Mouse (Mus musculus) neural tube, embryonic 15.5 days (tissue): ENCODE data around the gene Ces5a. TPM values are rescaled to one million over a fixed set of nuclear protein-coding genes. Genes with fewer than 3 reads are reported as not detected.

ENCODE experiments used
- ATAC-seq: fragments of 200-750 bp; cut with Nextera tagmentation; 2 replicates; pipeline ENCODE4 v1.8.0; 2017; ENCODE audit warnings: mild to moderate bottlenecking, moderate TSS enrichment, moderate library complexity; ENCODE audit not compliant: low FRiP score
- H3K27ac ChIP-seq: fragments of 300-500 bp; sonication (generic); replicated peaks from 2 replicates; pipeline ENCODE4 v1.5.1; 2015; ENCODE audit warnings: mild to moderate bottlenecking, inconsistent platforms
- H3K27me3 ChIP-seq: fragments of 300-500 bp; sonication (generic); replicated peaks from 2 replicates; pipeline ENCODE4 v1.6.1; 2015; ENCODE audit warnings: inconsistent platforms
- H3K36me3 ChIP-seq: fragments of 300-500 bp; sonication (generic); 2 replicates; pipeline ENCODE4 v1.6.1; 2015; ENCODE audit warnings: inconsistent platforms
- H3K4me1 ChIP-seq: fragments of 300-500 bp; sonication (generic); 2 replicates; pipeline ENCODE4 v1.6.1; 2015; ENCODE audit warnings: inconsistent platforms
- H3K4me2 ChIP-seq: fragments of 300-500 bp; sonication (generic); 2 replicates; pipeline ENCODE4 v1.6.1; 2015; ENCODE audit warnings: inconsistent platforms, mild to moderate bottlenecking, moderate library complexity
- H3K4me3 ChIP-seq: fragments of 300-500 bp; sonication (generic); replicated peaks from 2 replicates; pipeline ENCODE4 v1.5.1; 2015; ENCODE audit warnings: mild to moderate bottlenecking, inconsistent platforms
- H3K9ac ChIP-seq: fragments of 300-500 bp; sonication (generic); replicated peaks from 2 replicates; pipeline ENCODE4 v1.6.1; 2015; ENCODE audit warnings: mild to moderate bottlenecking, inconsistent platforms
- H3K9me3 ChIP-seq: fragments of 300-500 bp; sonication (generic); replicated peaks from 2 replicates; pipeline ENCODE4 v1.6.1; 2016; ENCODE audit warnings: inconsistent platforms
- WGBS: fragments of 180-500 bp; shearing (Covaris S2); methylation state at CpG from one replicate; pipeline ENCODE4 v1.1.7; 2015; ENCODE audit warnings: mixed read lengths; 5-methylcytosine and 5-hydroxymethylcytosine counted together
- polyA plus RNA-seq: library from polyadenylated mRNA; unstranded; fragments of >200 nt; fragmentation: Nextera tagmentation; extraction: Ambion mirVana; gene quantifications from 2 replicates; pipeline ENCODE4 v1.2.1, GENCODE M21; 2015

Gene Ces5a
- polyA plus RNA-seq, result 0.15 and 0.54 TPM in 2 replicates

DNA sequence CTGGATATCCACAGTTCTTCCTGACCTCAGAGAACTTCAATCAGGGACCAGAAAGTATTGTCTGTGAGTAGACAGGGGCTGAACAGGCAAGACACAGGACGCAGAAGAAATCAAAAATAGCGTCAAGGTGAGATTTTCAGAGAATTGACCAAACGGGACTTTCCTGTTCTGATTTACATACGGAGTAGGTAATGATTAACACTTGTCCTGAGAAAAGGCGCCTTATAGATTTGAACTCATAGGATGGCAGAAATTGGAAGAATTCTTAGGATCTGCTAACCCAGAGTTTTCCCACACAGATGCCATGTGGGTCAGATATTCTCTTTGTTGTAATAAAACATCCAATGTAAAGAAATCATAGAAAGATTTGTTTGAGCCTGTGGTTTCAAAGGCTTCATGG is at the start of gene Ces5a:
Gene Ces5a, minus strand, starts transcription at position 101 of the 400 bp plus-strand sequence.
- 94% methylated on average over 5 of the region's 5 CpGs for WGBS
- no peak within 1 kb of the TSS for H3K27ac ChIP-seq
- no peak within 1 kb of the TSS for H3K4me2 ChIP-seq
- H3K9ac ChIP-seq, result no peak within 1 kb of the TSS
- H3K36me3 ChIP-seq, result no peaks in the 10 kb centered on the region
- H3K9me3 ChIP-seq, result no peaks in the 10 kb centered on the region
- no peaks in the 10 kb centered on the region for H3K27me3 ChIP-seq
- no peak within 1 kb of the TSS for H3K4me3 ChIP-seq
- H3K4me1 ChIP-seq, result no peaks in the 10 kb centered on the region
- no peak for ATAC-seq

DNA sequence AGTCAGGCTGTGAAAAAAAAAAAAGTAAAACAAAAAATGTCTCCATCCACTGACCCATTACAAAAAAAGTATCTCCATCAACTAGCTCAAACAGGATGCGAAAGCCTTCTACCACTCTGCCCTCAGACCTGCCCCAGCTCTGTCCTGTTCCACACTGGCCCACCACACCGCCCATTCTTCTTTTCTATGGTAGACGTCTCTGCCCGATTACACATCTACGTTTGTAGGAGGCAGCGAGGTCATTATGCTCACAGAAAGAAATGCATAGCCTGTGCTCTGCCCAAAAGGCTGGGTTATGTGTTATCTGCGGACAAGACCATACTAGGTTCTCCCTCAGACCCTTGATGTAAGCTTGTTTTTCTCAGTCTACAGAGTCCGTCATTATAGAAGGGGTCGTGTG is 37.2 kb upstream of the Ces5a start:
- Histone ChIP-seq H3K27me3 (no peaks in the 10 kb centered on the region), H3K4me1 (peaks cover 37% of the 10 kb centered on the region), H3K4me3 (no peak overlapping the region), H3K9ac (no peak overlapping the region), H3K27ac (peak overlapping the region; percentile 79), H3K36me3 (no peaks in the 10 kb centered on the region), H3K9me3 (no peaks in the 10 kb centered on the region), H3K4me2 (no peak overlapping the region)
- WGBS, result 76% methylated on average over 9 of the region's 9 CpGs
- ATAC-seq, result no peak

DNA sequence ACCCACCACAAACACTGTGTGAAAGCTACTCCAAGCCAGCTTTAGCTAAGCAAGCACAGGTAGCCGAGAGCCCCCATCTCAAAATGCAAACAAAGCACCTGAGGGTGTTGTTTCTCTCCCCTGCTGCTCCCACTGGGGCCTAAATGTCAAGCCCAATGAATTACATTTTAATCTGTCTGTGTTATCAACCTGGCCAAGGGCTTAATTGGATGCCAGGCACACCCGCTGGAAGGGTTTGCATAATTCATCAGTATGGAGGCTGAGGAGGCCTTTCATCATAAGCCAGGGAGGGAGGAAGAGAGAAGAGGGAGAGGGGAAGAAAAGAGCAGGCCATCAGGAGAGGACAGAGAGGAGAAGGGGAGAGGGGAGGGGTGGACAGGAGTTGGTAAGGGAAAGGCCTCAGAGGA is 36.5 kb upstream of the Ces5a start:
- ATAC-seq, result peak; percentile 36
- 10% methylated on average over 2 of the region's 2 CpGs for WGBS
- Histone ChIP-seq H3K27me3 (no peaks in the 10 kb centered on the region), H3K9me3 (no peaks in the 10 kb centered on the region), H3K4me2 (no peak overlapping the region), H3K4me3 (no peak overlapping the region), H3K36me3 (no peaks in the 10 kb centered on the region), H3K4me1 (peaks cover 43% of the 10 kb centered on the region), H3K27ac (peak overlapping the region; percentile 79), H3K9ac (no peak overlapping the region)

DNA sequence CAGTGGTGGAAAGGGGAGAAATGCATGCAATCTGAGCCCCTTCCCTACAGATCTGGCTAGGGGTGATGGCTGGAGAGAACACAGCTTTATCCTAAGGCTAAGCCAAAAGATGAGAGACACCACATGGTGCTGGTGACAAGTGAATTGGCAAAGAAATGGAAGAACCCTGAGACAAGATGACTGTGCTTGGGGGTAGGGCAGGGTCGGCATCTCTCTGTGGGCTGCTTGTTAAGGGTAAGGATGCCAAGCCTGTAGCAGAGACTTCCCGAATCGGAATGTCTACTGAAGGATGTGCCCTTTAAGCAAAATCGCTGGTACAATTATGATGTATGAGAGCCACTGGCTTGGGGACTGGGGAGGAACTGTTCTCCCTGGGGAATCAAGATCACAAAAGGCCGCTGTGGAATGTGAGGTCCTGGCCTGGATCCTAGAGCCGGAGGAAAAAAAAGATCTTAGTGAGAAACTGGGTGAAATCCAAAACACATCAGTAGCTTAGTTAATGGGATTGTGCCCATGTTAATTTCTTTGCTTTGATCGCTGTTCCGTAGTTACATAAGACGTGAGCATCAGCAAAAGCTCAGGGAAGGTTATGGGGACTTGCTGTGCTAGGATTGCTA is 35.8 kb upstream of the Ces5a start:
- H3K4me1 ChIP-seq, result peaks cover 48% of the 10 kb centered on the region

DNA sequence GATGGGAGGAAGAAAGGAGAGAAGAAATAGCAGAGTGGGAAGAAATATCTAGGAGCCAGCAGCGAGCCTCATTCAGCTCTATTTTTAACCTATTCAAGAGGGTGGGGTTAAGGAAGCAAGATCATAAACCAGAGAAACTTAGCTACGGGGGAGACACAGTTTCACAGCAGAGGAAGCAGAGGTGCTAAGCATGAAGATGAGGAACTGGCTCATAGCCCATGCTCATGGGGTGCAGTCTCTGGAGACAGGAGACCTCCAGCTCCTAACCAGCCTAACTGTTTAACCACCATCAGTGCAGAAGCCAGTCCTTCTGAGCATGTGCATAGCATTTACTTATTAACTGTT is 34.5 kb upstream of the Ces5a start:
- Histone ChIP-seq H3K9ac (no peak overlapping the region), H3K36me3 (no peaks in the 10 kb centered on the region), H3K4me1 (peaks cover 48% of the 10 kb centered on the region), H3K27me3 (no peaks in the 10 kb centered on the region), H3K4me3 (no peak overlapping the region), H3K27ac (peak overlapping the region; percentile 86), H3K9me3 (no peaks in the 10 kb centered on the region), H3K4me2 (peak overlapping the region; percentile 27; the same call in 1 of the 2 replicates)
- 13% methylated on average over 2 of the region's 2 CpGs for WGBS
- peak; percentile 39 for ATAC-seq

More for the DNA sequence above, 35.8 kb upstream of the Ces5a start:
- 21% methylated on average over 9 of the region's 9 CpGs for WGBS
- H3K27ac ChIP-seq, result peak overlapping the region; percentile 79
- no peak overlapping the region for H3K4me2 ChIP-seq
- no peak overlapping the region for H3K4me3 ChIP-seq
- H3K9me3 ChIP-seq, result no peaks in the 10 kb centered on the region
- 0 out of 2 replicates have a peak, but pooled peaks have one; percentile 5 for ATAC-seq
- no peaks in the 10 kb centered on the region for H3K36me3 ChIP-seq
- H3K9ac ChIP-seq, result no peak overlapping the region
- no peaks in the 10 kb centered on the region for H3K27me3 ChIP-seq

DNA sequence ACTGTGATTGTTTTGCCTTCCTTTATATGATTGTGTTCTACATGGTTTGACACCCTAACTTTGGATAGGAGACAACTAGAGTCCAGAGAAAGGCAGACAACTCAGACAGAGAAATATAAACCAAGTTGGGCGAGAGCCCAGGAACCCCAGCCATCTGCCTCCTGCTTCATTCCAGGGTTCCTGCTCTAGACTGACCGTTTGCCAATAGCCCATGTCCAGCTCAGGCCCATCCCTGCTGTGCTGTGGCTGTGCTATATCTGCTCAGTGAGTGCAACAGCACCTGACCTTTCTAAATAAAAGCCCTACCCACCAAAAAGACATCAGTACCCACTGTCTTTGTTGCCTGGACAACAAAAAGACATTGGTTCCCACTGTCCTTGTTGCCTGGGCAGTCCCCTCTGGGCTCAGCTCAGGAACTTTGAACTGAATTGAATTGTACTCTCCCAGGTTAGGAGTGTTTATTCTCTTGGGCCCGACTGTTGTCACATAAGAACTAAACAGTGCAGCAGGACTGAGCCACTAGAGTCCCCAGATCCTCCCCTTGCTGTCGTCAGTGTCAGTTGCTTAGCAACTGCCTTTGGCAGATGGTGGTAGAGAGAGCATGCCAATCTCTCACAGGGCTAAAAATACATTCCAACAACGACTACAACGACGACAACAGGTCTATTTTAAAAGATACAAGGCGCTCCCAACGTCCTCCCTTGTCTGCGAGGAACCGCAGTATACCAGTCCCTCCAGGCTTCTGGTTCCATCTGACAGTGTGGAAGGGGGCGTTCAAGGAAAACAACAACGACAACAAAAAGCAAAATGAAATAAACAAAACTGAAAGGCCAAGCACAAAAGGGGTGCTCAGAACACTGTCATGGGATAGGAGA is 33.9 kb upstream of the Ces5a start:
- peak; percentile 88 for ATAC-seq
- 23% methylated on average over 13 of the region's 13 CpGs for WGBS
- no peak overlapping the region for H3K9ac ChIP-seq
- no peaks in the 10 kb centered on the region for H3K27me3 ChIP-seq
- H3K9me3 ChIP-seq, result no peaks in the 10 kb centered on the region
- no peaks in the 10 kb centered on the region for H3K36me3 ChIP-seq
- H3K4me1 ChIP-seq, result peaks cover 48% of the 10 kb centered on the region
- H3K4me3 ChIP-seq, result no peak overlapping the region
- H3K27ac ChIP-seq, result peak overlapping the region; percentile 86
- H3K4me2 ChIP-seq, result peak overlapping the region; percentile 27; the same call in 1 of the 2 replicates

DNA sequence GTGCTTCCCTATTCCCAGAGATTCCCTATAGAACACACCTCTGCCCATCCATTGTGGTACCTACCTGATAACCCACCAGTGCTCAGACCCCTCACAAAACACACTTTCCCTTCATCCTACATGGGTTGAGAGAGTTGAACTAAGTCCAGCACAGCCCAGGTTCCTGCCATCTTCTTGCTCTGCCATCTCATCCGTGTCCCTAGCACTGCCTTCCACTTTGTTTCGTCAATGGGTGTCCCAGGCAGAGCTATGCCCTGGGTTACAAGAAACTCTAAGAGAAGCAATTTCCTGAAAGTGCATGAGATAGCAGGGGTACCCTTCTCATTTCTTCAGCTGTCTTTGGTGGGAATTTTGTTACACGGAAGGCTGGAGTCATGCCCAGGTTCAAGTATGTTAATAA is 33.0 kb upstream of the Ces5a start:
- no peaks in the 10 kb centered on the region for H3K27me3 ChIP-seq
- H3K27ac ChIP-seq, result peak overlapping the region; percentile 86
- peaks cover 48% of the 10 kb centered on the region for H3K4me1 ChIP-seq
- H3K36me3 ChIP-seq, result no peaks in the 10 kb centered on the region
- H3K9ac ChIP-seq, result no peak overlapping the region
- no peak overlapping the region for H3K4me3 ChIP-seq
- 94% methylated on average over 3 of the region's 3 CpGs for WGBS
- H3K9me3 ChIP-seq, result no peaks in the 10 kb centered on the region
- H3K4me2 ChIP-seq, result no peak overlapping the region
- ATAC-seq, result no peak

DNA sequence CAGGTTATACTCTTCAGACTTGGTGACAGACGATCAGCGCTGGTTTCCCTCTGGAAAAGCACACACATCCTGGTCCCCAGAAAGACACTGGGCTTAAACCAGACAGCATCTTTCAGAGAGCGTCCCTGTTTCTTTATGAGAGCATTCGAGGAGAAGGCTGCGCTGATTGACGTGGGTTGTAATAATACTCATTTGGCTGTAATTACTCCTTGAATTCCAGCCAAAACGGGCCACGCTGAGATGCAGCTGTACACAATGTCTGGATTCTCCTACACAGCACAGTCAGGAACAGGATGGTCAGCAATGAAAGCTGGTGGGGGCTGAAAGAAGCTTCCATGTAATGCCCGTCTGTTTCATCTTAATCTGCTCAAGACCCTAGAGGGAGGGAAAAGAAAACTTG is 31.5 kb upstream of the Ces5a start:
- 49% methylated on average over 9 of the region's 9 CpGs for WGBS
- no peak for ATAC-seq

DNA sequence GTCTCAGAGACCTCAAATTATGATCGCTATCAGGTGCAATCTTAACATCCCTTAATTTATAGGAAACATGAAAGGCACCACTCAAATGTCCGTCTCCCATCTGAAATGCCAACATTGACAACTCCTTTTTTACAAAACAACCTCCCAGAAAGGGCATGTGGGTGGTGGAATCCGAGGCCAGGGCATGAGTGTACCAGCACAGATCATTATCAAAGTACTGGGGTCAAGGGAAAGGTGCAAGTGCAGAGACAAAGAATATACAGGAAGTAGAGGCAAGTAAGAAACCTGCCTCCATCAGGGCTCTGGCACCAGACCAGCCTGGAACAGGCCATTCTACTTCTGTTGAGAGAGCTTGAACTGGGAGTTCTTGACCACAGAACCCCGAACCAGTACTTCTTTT is 29.0 kb upstream of the Ces5a start:
- H3K27me3 ChIP-seq, result no peaks in the 10 kb centered on the region
- no peak overlapping the region for H3K4me2 ChIP-seq
- H3K4me3 ChIP-seq, result no peak overlapping the region
- H3K36me3 ChIP-seq, result no peaks in the 10 kb centered on the region
- no peak overlapping the region for H3K9ac ChIP-seq
- peaks cover 17% of the 10 kb centered on the region for H3K4me1 ChIP-seq
- ATAC-seq, result no peak
- H3K9me3 ChIP-seq, result no peaks in the 10 kb centered on the region
- no peak overlapping the region for H3K27ac ChIP-seq
- WGBS, result 77% methylated on average over 4 of the region's 4 CpGs

More for the DNA sequence above, 31.5 kb upstream of the Ces5a start:
- Histone ChIP-seq H3K9me3 (no peaks in the 10 kb centered on the region), H3K27me3 (no peaks in the 10 kb centered on the region), H3K4me1 (peaks cover 41% of the 10 kb centered on the region), H3K36me3 (no peaks in the 10 kb centered on the region), H3K27ac (no peak overlapping the region), H3K4me3 (no peak overlapping the region), H3K9ac (no peak overlapping the region), H3K4me2 (no peak overlapping the region)

DNA sequence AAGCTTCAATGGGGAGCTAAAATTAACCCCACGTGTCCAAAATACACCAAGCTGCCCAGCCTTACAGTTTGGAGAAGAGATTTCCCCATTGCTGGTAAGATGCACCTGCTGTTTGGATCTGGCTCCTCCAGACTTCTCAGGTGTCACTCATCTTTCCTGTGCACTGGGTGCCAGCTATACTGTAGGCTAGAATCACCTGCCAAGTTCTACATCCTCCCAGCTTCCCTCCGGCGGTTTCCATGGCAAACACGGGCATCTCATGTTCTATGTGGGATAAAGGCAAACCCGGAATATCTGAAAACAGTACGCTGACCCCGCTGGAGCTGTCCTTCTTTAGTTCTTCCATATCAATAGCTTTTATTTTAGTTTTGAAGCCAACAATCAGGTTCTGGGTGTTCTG is 27.9 kb upstream of the Ces5a start:
- Histone ChIP-seq H3K4me3 (no peak overlapping the region), H3K36me3 (no peaks in the 10 kb centered on the region), H3K27me3 (no peaks in the 10 kb centered on the region), H3K9ac (no peak overlapping the region), H3K4me1 (peaks cover 11% of the 10 kb centered on the region), H3K9me3 (no peaks in the 10 kb centered on the region), H3K4me2 (no peak overlapping the region), H3K27ac (no peak overlapping the region)
- WGBS, result 85% methylated on average over 7 of the region's 7 CpGs
- ATAC-seq, result no peak

DNA sequence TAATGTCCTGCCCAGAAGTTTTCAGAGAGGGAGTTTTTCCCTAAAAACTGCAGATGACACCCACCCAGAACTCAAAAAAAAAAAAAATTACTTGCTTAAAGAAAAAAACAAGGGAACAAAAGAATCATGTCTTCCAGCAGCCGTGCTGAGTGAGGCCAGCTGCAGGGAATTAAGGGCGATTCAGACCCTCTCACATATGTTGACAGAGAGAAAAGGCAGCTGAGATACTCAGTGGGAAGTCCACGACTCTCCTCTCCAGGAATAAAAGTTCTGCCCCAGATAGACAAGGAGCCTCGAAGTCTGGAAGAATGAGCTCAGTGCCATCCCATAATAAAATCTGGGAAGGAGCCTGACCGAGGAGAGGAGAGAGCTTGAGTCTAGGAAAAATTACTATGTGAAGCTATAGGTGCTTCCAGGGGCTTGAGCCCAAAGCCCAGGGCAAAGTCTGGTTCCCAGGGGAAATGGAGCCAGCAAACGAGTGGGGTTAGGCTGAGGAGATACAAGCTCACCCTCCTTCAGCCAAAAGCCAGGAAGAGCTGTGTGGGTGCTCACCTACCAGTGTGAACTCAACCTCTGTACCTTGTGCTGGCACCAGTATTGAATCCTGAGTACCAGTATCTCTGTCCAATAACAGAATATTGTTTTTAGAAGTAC is 27.1 kb upstream of the Ces5a start:
- Histone ChIP-seq H3K27me3 (no peaks in the 10 kb centered on the region), H3K9ac (no peak overlapping the region), H3K9me3 (no peaks in the 10 kb centered on the region), H3K4me2 (no peak overlapping the region), H3K36me3 (no peaks in the 10 kb centered on the region), H3K27ac (no peak overlapping the region), H3K4me1 (peaks cover 11% of the 10 kb centered on the region), H3K4me3 (no peak overlapping the region)
- ATAC-seq, result no peak
- WGBS, result 37% methylated on average over 6 of the region's 6 CpGs
